Mouse (Mus musculus) lung, adult 2 months (tissue): Measurements from ENCODE around the gene Gm13277.

Source experiments
- CTCF ChIP-seq: fragments of 200-500 bp; IDR thresholded peaks from 2 replicates; pipeline ENCODE4 v1.5.1; 2011; ENCODE audit warnings: mild to moderate bottlenecking, low read length, control low read depth; ENCODE audit not compliant: insufficient read depth
- POLR2A ChIP-seq: fragments of 200-500 bp; IDR thresholded peaks from 2 replicates; pipeline ENCODE4 v1.6.1; 2011; ENCODE audit warnings: low read depth, mild to moderate bottlenecking, control low read depth, low read length, borderline replicate concordance; ENCODE audit errors: extremely low read depth

DNA sequence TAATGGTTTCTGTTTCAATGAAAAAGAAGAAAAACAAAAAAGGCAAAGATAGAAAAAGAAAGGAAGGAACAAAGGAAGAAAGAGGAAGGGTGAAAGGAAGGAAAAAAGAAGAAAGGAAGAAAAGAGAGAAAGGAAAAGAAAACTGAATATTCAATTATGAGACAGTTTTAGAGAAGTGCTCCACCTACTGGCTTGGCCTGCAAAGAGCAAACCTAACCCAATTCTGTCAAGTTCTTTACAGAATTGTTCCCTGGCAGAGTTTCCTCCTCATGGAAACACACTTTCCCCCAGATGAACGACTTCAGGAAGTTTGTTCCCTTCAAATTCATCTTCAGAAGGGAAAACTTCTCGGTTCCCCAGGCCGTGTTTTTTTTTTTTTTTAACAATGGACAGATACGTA, 34.6 kb downstream of the Gm13277 start:
- TF ChIP-seq CTCF (no peak), POLR2A (no peak)
